Mouse (Mus musculus) megakaryocyte, embryonic 14.5 days (primary cell): ENCODE data around the gene Map7.

Experiments
- FLI1 ChIP-seq: IDR thresholded peaks from 2 replicates; pipeline ENCODE4 v1.6.1; 2012; ENCODE audit warnings: low read length, inconsistent platforms, mixed read lengths
- GATA1 ChIP-seq: IDR thresholded peaks from 3 replicates; pipeline ENCODE4 v1.6.1; 2012; ENCODE audit warnings: mixed read lengths, low read length, inconsistent platforms, borderline replicate concordance

- TF ChIP-seq GATA1 (no peak), FLI1 (no peak)
Observed at GRCm38 (mm10) chr10:20202171-20202570, 53.9 kb downstream of the Map7 start.
